Mouse (Mus musculus) telencephalon, adult 2 months (tissue): ENCODE data around the gene Fxyd3.

Source experiments
- DNase-seq: peaks from one replicate; pipeline ENCODE4 v3.0.0-alpha.2; 2011; ENCODE audit warnings: low read depth, low spot score

The Fxyd3 gene

GRCm38 (mm10) chr7:31049846-31050281 lies 26.6 kb downstream of the Fxyd3 start:
- peak; percentile 55 for DNase-seq

- peak; percentile 6 for DNase-seq
Observed at GRCm38 (mm10) chr7:31049135-31049845, 27.2 kb downstream of the Fxyd3 start.

GRCm38 (mm10) chr7:31042431-31042910 lies 34.0 kb downstream of the Fxyd3 start, which contains the start of gene Fxyd5:
Gene Fxyd5 (minus strand): TSS chr7:31042481.
- no peak for DNase-seq

GRCm38 (mm10) chr7:31041662-31042315 lies 34.7 kb downstream of the Fxyd3 start:
- DNase-seq, result no peak

- DNase-seq, result no peak
Observed at GRCm38 (mm10) chr7:31041023-31041407, 35.5 kb downstream of the Fxyd3 start.

- no peak for DNase-seq
Observed at GRCm38 (mm10) chr7:31040281-31041022, 36.1 kb downstream of the Fxyd3 start.

- no peak for DNase-seq
Observed at GRCm38 (mm10) chr7:31039011-31039410, 37.5 kb downstream of the Fxyd3 start.

GRCm38 (mm10) chr7:31037675-31038074 lies 38.8 kb downstream of the Fxyd3 start:
- no peak for DNase-seq

- DNase-seq, result no peak
Observed at GRCm38 (mm10) chr7:31036917-31037316, 39.6 kb downstream of the Fxyd3 start.

GRCm38 (mm10) chr7:31035291-31035690 lies 41.2 kb downstream of the Fxyd3 start:
- no peak for DNase-seq

- no peak for DNase-seq
Observed at GRCm38 (mm10) chr7:31034789-31035188, 41.7 kb downstream of the Fxyd3 start.

- no peak for DNase-seq
Observed at GRCm38 (mm10) chr7:31033409-31034165, 42.9 kb downstream of the Fxyd3 start.

GRCm38 (mm10) chr7:31031731-31032130 lies 44.8 kb downstream of the Fxyd3 start:
- DNase-seq, result no peak

- no peak for DNase-seq
Observed at GRCm38 (mm10) chr7:31030717-31031116, 45.8 kb downstream of the Fxyd3 start.

- no peak for DNase-seq
Observed at GRCm38 (mm10) chr7:31028609-31029008, 47.9 kb downstream of the Fxyd3 start.
